Mouse (Mus musculus): ENCODE measurements at regions not wholly inside any gene's neighbourhood (a gene's known extent, or its start where the extent isn't known, plus 50 kb on each side); places are given as distances from the start of the nearest gene placed in this dataset.

DNA sequence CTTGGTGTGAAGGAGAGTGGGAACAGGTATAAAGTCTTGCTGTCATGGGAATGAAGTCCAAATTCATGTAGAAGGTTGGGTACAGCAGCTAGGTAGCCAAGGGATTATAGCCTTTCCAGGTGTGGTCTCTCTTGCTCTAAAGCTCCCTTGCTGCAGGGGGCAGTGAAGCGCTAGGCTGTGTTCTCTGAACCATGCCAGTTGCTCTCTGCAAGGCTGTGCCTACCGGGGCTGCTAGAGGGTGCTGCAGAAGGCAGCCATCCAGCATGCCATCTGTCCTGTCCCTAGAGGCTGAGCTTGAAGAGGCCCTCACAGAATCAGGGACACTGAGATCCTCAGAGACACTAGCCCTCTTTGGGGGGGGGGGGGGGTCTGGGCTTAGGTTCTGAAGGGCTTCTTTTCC, 50.6 kb upstream of the Shank2 start:
- DNase-seq (ENCODE audit: low spot score in 2 of 2): peak in 1 of 2 experiments; percentile 10
